Mouse (Mus musculus): Measurements from ENCODE around the gene Sh2d2a.
A peak's percentile ranks its signal among the peaks of the same experiment; 100 is the strongest.
"Not testable (repeated sequence)": the region's sequence is repeated elsewhere in the genome, so short reads cannot be mapped to it uniquely, and the experiment has no call there.

The Sh2d2a gene

GRCm38 (mm10) chr3:87855936-87856335 lies 9.4 kb downstream of the Sh2d2a start:
- DNase-seq (ENCODE audit: low spot score in 2 of 2), result peak; percentile 48 to 52

- DNase-seq (ENCODE audit: low spot score in 2 of 2), result no peak
Observed at GRCm38 (mm10) chr3:87857666-87858065, 11.1 kb downstream of the Sh2d2a start.

GRCm38 (mm10) chr3:87859813-87860212 lies 13.3 kb downstream of the Sh2d2a start:
- DNase-seq (ENCODE audit: low spot score in 2 of 2), result peak; percentile 63 to 72

GRCm38 (mm10) chr3:87864111-87864510 lies 17.6 kb downstream of the Sh2d2a start:
- not testable (repeated sequence) for DNase-seq (ENCODE audit: low spot score in 2 of 2)

- no peak for DNase-seq (ENCODE audit: low spot score in 2 of 2)
Observed at GRCm38 (mm10) chr3:87877730-87878129, 31.2 kb downstream of the Sh2d2a start.

- DNase-seq (ENCODE audit: low spot score in 2 of 2), result no peak
Observed at GRCm38 (mm10) chr3:87884291-87884690, 37.7 kb downstream of the Sh2d2a start.

- DNase-seq (ENCODE audit: low spot score in 2 of 2), result peak in 1 of 2 experiments; percentile 46
Observed at GRCm38 (mm10) chr3:87884708-87885251, 38.2 kb downstream of the Sh2d2a start.

- DNase-seq (ENCODE audit: low spot score in 2 of 2), result peak; percentile 98 to 99
Observed at GRCm38 (mm10) chr3:87885281-87886003, 38.9 kb downstream of the Sh2d2a start, which contains the start of gene Prcc. Gene Prcc (minus strand): TSS chr3:87885608.

GRCm38 (mm10) chr3:87886004-87886365 lies 39.4 kb downstream of the Sh2d2a start:
- no peak for DNase-seq (ENCODE audit: low spot score in 2 of 2)

- DNase-seq (ENCODE audit: low spot score in 2 of 2), result peak in 1 of 2 experiments; percentile 8
Observed at GRCm38 (mm10) chr3:87886416-87886815, 39.9 kb downstream of the Sh2d2a start.

- DNase-seq (ENCODE audit: low spot score in 2 of 2), result not testable (repeated sequence)
Observed at GRCm38 (mm10) chr3:87887400-87887799, 40.8 kb downstream of the Sh2d2a start.

GRCm38 (mm10) chr3:87891481-87891880 lies 44.9 kb downstream of the Sh2d2a start:
- no peak for DNase-seq (ENCODE audit: low spot score in 2 of 2)

GRCm38 (mm10) chr3:87893367-87893905 lies 46.9 kb downstream of the Sh2d2a start:
- no peak for DNase-seq (ENCODE audit: low spot score in 2 of 2)

- no peak for DNase-seq (ENCODE audit: low spot score in 2 of 2)
Observed at GRCm38 (mm10) chr3:87899266-87899665, 52.7 kb downstream of the Sh2d2a start.

GRCm38 (mm10) chr3:87899776-87900175 lies 53.2 kb downstream of the Sh2d2a start:
- no peak for DNase-seq (ENCODE audit: low spot score in 2 of 2)

- no peak for DNase-seq (ENCODE audit: low spot score in 2 of 2)
Observed at GRCm38 (mm10) chr3:87901036-87901624, 54.6 kb downstream of the Sh2d2a start.

- not testable (repeated sequence) for DNase-seq (ENCODE audit: low spot score in 2 of 2)
Observed at GRCm38 (mm10) chr3:87901959-87902358, 55.4 kb downstream of the Sh2d2a start.

- DNase-seq (ENCODE audit: low spot score in 2 of 2), result no peak
Observed at GRCm38 (mm10) chr3:87903821-87904220, 57.3 kb downstream of the Sh2d2a start.
